Mouse (Mus musculus): Measurements from ENCODE around the gene Alx3. TPM values are rescaled to one million over a fixed set of nuclear protein-coding genes. Genes with fewer than 3 reads are reported as not detected.
"Not testable (repeated sequence)": the region's sequence is repeated elsewhere in the genome, so short reads cannot be mapped to it uniquely, and the experiment has no call there.

Alx3 gene
- total RNA-seq, 2 experiments from 2014 or later: not detected

- no peak for DNase-seq
Measured at GRCm38 (mm10) chr3:107624424-107624823, 29.6 kb downstream of the Alx3 start.

GRCm38 (mm10) chr3:107625536-107625935, 30.7 kb downstream of the Alx3 start:
- no peak for DNase-seq

DNA sequence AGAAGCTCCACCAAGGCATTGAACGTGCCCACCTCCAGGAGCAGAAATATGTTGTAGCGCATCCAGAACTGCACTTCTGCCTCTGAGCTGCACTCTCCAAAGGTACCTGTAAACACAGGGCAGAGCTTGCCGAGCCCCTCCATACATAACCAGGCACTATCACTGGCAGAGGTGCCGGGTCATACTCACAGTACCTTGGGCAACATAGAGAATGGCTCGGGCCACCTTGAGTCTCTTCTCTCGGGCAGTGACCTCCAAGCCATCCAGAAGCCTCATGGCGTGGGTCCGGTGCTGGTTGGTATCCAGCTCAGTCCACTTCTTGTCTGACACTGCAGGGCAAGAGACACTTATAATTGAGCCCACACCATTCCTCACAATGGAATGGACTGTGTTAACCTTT, 31.9 kb downstream of the Alx3 start:
- no peak for DNase-seq

GRCm38 (mm10) chr3:107627641-107628040, 32.8 kb downstream of the Alx3 start:
- DNase-seq: no peak

GRCm38 (mm10) chr3:107628551-107628950, 33.7 kb downstream of the Alx3 start:
- no peak for DNase-seq

GRCm38 (mm10) chr3:107629411-107629810, 34.6 kb downstream of the Alx3 start:
- DNase-seq: no peak

GRCm38 (mm10) chr3:107630682-107631522, 36.1 kb downstream of the Alx3 start, which contains the start of gene Gm10961:
TSS of gene Gm10961 (plus strand) at chr3:107631322.
- peak; percentile 67 for DNase-seq

GRCm38 (mm10) chr3:107631523-107631958, 36.7 kb downstream of the Alx3 start, which contains the start of gene Strip1:
TSS of gene Strip1 (minus strand) at chr3:107631694.
- peak; percentile 94 for DNase-seq

DNA sequence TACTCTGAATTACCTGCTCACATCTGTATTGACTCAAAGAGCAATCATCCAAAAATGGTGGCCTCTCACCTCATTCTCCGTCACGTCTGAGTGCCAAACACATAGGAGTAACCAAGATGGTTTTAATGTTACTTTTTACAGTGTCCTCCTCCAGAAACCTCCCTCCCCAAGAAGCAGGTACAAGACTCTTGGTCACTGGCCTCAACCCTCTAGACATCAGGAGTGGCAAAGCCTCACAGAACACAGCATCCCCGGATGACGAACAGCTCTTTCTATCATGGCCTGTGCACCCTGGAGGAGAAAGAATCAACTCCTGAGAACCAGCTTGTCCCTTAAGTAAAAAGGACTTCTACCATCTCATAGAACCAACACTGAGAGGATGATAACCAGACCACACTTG, 38.0 kb downstream of the Alx3 start:
- no peak for DNase-seq

- DNase-seq: no peak
Measured at GRCm38 (mm10) chr3:107633906-107634305, 39.1 kb downstream of the Alx3 start.

- DNase-seq: no peak
Measured at GRCm38 (mm10) chr3:107635836-107636235, 41.0 kb downstream of the Alx3 start.

DNA sequence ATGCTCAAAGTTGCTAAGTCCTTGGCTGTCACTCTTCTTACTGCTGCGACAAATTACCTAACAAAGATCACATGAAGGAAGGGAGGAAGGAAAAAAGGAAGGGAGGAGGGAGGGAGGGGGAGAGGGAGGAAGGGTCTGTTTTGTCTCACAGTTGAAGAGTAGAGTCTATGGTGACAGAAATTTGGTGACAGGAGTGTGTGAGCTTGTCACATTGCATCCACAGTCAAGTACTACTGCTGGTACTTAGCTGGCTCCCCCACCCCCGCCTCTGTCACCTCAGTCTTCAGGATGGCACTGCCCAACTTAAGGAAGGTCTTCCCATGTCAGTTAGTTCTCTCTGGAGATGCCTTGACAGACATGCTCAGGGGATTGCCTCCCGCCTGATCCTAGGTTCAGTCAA, 41.4 kb downstream of the Alx3 start:
- DNase-seq: no peak

DNA sequence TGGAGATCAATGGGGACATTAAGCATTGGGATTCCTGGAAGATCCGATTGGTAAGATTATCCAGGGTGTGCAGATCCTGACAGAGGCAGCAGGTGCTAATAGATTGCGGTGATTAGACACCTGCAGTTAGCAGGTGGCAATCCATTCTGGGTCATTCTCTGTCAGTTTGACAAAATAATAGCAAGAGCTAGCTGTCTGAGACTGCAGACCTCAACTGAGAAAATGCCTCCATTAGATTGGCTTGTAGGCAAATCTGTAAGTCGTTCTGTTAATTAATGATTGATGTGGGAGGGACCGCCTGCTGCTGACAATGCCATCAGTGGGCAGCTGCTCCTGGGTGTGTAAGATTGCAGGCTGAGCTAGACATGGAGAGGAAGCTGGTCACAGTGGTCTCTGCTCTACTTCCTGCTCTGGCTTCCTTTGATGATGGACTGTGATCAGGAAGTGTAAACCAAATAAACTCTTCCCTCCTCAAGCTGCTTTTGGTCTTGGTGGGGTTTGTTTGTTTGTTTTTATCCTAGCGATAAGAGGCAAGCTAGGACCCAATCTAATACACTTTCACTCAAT, 42.9 kb downstream of the Alx3 start:
- DNase-seq: no peak

GRCm38 (mm10) chr3:107646947-107647346, 52.1 kb downstream of the Alx3 start:
- DNase-seq: peak; percentile 57

DNA sequence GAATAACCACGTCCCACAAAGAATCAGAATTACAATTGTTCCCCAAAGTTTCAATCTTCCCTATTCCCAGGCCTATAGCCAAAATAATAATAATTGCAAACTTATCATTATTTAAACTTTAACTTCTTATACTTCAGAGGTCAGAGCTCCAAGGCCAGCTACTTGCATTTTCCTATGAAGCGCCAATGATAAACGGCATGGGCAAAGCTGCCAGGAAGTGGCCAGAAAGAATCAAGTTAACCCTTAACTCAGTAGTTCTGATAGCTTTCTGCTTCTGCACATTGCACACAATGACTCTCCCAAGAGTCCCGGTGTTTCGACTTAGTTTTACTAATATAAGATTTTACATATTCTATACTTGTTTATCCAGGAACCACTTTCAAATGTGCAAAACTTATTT, 55.4 kb downstream of the Alx3 start:
- DNase-seq: not testable (repeated sequence)

- DNase-seq: no peak
Measured at GRCm38 (mm10) chr3:107652968-107653367, 58.1 kb downstream of the Alx3 start.

DNA sequence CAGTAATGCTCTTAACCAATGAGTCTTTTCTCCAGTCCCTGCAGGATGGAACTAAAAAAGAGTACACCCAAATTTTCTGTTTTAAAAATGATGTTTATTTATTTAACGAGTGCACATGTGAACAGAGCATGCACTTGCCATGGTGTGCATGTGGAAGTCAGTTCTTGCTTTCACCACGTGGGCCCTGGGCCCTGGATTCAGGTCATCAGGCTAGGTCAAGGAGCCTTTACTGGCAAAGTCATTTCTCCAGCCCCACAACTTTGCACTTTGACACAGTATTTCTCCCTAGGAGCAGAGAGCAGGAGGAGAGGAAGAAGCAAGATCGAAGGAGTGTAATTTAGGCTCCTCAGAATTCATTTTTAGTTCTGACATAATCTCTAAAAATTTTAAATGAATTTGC, 60.0 kb downstream of the Alx3 start:
- DNase-seq: no peak

Other genes starting within 250 kb of the Alx3 start
- gene Kcnc4, start 135.5 kb upstream of the Alx3 start, total RNA-seq (2021): 10 to 100 TPM in 1 of 2 experiments, 1 to 10 TPM in 1; 7.7 to 10.5 TPM
- gene Slc6a17, start 77.0 kb upstream of the Alx3 start, total RNA-seq (2021): 1 to 10 TPM; 2.5 to 3.7 TPM
- not detected for gene Ubl4b, start 40.0 kb upstream of the Alx3 start, total RNA-seq (2021)
- gene Gm10961, start 36.3 kb downstream of the Alx3 start, total RNA-seq (2021): not detected
- 10 to 100 TPM; 30.2 to 36.4 TPM for gene Strip1, start 36.7 kb downstream of the Alx3 start, total RNA-seq (2021)
- 100 to 1,000 TPM; 249 to 285 TPM for gene Ahcyl1, start 101.5 kb downstream of the Alx3 start, total RNA-seq (2021)
- gene Csf1, start 165.4 kb downstream of the Alx3 start, total RNA-seq (2021): 10 to 100 TPM; 15.6 to 18.3 TPM